Mouse (Mus musculus) urinary bladder, postnatal 14 days (tissue): ENCODE measurements at regions not wholly inside any gene's neighbourhood (a gene's known extent, or its start where the extent isn't known, plus 50 kb on each side); places are given as distances from the start of the nearest gene placed in this dataset.
"Not testable (repeated sequence)": the region's sequence is repeated elsewhere in the genome, so short reads cannot be mapped to it uniquely, and the experiment has no call there.

ENCODE experiments used
- DNase-seq: peaks from one replicate; pipeline ENCODE4 v3.0.0; 2021; ENCODE audit warnings: low spot score

- DNase-seq = no peak
Observed at GRCm38 (mm10) chr1:88752332-88752731, 50.3 kb upstream of the Arl4c start.

DNA sequence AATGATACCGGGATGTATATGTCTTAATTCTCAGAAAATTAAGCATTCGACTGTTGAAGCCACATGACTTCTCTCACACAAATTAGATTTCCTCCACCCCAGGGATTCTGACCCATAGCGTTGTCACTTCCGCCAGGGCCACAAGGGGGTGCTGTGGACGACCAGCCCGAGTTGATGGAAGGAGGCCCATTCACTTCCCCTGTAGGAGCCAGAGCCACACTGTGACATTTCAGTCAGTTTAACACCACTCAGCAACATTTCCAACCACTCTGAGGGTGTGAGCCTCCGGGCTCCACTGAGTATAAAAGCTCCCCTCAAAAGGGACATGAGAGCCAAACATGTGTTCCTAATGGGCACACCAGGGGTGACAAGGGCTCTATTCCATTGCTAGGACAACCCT, 54.6 kb upstream of the Arl4c start:
- DNase-seq = peak; percentile 57

DNA sequence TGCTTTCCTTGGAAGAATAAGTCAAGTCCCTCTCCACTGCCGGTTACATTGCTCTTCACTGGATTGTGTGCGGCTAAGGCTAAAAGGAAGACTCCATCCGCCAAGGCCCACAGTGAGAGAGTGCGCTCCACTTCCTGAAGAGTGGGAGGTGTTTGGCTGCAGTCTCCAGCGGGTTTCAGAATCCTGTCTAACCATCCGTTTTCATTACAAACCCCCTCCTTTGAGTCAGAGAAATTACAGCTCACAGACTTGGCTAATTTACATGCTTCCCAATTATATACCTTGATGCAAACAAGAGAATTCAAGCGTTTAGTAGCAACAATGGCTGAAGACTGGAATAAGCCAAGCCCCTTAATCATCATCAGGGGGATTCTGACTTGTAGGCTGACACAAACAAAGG, 55.1 kb upstream of the Arl4c start:
- no peak for DNase-seq

DNA sequence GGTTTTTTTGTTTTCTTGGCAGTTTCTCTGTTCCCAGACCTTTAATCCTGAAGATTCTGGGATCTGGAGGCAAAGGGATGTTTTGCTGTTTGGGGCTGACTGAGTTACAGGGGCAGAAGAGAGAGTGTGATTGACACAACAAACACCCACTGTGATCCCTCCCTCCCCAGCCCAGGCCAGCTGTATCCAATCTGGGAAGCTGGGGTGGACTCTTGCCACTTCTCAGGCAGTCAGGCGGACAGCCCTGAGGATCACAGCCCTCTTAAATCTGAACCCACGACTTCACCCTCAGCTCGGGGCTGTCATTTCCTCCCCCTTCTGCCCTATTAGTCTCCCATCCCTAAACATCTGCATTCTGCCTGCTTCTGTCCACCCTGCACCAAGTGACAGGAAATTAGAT, 55.7 kb upstream of the Arl4c start:
- DNase-seq = peak; percentile 32

- DNase-seq = no peak
Observed at GRCm38 (mm10) chr1:88760643-88761042, 58.6 kb upstream of the Arl4c start.

- no peak for DNase-seq
Observed at GRCm38 (mm10) chr1:88761121-88761520, 59.1 kb upstream of the Arl4c start.

DNA sequence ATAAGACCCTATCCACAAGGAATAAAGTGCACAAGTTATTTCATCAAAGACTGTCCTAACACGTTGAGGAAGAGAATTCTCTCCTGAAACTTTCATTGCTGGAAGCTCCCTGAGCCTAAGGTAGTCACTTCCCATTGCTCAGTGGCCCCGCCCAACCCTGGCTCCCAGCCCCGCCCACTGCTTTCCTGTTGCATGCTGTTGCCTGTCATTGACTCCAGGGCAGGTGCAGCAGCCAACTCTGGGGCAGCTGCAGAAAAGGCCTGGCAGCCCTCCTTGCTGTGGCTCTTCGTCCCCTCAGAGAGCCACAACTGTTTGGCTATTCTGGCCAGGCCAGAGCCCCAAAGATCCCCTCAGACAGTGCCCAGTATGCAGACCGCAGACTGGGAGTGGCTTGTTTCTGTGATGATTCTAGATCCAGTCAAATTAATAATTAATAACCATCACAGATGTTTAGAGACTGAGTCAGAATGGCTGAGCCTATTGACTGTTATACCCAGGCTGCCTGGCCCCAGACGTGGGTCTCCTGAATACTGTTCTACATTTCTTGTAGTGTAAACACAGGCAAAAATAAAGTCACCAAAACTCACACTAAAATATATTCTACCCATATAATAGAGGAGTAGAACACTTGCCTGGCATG, 61.8 kb upstream of the Arl4c start:
- peak; percentile 21 for DNase-seq

GRCm38 (mm10) chr1:88764478-88764877, 62.5 kb upstream of the Arl4c start:
- DNase-seq = no peak

- DNase-seq = no peak
Observed at GRCm38 (mm10) chr1:88777009-88777408, 75.0 kb upstream of the Arl4c start.

DNA sequence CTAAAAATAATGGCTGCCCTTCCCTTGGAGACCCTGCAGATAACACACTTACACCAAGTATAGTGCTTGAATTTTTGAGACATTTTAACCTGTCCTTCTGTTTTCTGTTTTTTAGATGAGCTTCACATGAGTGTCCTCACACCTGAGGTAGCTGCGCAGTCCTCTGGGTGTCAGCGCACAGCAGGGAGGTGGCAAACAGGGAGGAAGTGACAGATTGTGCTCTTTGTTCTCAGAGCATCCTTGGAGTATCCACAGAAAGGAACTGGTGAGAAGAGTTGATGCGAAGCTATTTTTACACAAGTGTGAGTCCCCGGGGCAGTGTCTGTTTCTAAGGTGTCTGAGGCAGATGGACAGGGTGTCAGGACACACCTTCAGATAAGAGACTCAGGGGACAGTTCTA, 78.2 kb upstream of the Arl4c start:
- DNase-seq = no peak

DNA sequence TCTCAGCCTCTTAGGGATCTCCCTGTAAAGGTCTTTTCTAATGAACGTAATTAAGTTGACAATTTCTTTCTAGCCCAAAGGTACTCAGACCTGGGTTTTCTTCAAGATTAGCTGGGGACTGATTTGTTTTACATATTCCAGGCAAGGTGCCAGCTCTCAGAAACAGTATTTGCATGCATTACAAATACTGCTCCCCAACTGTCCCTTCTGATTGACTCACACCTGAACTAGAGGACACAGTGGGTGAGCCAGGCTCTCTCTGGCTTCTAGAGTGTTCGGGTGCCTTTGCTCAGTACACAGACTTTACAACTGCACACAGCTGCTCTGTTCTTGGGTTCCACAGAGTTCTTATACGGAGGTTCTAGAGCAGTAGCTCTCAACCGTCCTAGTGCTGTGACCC, 81.1 kb upstream of the Arl4c start:
- DNase-seq = no peak

DNA sequence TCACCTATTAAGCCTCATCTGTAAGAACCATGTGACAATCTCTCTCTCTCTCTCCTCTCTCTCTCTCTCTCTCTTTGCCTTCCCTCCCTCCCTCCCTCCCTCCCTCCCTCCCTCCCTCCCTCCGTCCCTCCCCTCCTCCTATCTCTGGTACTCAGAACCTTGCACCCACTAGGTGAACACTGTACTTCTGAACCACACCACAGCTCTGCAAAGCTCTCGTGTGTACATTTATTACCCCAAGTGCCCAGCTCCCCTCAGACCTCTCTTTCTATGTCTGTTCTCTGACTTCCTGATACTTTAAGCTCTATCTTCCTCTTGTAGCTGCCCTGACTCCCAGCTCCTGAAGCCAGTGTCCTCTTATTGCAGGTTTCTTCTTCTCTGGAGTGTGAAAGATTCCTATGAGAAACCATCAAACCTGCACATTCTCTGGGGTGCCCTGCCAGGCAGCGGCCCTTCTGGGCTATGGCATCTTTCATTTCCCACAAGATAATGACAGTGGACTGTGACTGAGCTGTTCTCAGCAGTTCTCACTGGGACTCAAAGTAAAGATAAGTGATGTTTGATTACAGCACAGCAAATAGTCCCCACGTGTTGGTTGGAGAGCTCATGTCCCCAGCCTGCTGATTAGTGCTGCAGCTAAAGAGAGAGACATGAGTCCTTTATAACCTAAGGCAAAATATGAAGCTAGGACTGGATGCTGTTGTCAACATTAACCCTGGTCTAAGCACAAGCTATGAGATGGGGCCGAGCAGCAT, 83.0 kb upstream of the Arl4c start:
- DNase-seq = no peak

DNA sequence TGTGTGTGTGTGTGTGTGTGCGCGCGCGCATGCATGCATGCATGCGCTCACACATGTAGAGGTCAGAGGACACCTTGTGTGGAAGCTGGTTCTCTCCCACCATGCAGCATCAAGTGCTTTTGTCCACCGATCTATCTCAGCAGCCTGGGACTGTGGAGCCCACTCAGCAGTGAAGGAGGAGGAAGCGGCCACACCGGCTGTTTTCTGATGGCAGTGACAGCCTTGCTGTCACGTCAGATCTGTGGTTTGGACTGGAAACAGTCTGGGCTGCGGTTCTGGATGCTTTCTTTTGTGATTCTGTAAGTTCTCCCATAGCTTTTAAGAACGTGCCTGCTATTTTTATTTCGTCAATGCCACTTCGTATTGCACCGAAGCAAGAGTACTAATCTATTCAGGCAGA, 84.0 kb upstream of the Arl4c start:
- DNase-seq = no peak

DNA sequence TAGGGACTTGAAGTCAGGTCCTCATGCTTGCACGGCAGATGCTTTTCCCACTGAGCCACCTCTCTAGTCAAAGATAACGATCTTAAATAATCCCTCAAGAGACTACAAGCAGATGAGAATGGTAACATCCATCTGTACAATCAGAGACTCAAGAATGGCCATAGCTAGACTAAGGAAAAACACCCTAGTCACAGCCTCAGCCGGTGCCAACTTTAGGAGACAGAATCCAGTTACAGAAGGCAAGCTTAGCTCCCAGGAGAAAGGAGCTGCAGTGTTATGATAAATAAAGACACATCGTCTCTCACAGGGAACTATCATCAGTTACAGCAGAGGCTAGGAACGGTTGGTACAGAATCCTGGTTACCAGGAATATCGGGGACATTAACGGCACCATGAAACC, 88.7 kb upstream of the Arl4c start:
- no peak for DNase-seq

GRCm38 (mm10) chr1:88794926-88795325, 92.9 kb upstream of the Arl4c start:
- DNase-seq = peak; percentile 34

DNA sequence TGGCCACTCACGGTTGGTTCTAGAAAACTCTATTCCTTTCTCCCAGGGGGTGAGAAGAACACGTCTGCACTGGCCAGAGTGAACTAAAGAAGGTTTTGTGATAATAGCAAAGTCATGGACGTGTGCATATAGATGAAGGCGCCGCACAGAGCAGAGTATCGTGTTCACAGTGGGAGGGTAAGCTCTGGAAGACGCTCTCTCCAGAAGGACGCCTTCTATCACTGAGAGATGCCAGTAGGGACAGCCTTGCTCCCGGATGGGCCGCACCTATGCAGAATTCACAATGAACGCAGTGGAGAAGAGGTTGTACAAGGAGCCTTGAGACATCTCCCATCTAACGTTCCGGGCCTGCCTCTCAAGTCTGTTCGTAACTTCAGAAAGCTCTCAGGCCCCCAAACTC, 96.5 kb upstream of the Arl4c start:
- DNase-seq = no peak

DNA sequence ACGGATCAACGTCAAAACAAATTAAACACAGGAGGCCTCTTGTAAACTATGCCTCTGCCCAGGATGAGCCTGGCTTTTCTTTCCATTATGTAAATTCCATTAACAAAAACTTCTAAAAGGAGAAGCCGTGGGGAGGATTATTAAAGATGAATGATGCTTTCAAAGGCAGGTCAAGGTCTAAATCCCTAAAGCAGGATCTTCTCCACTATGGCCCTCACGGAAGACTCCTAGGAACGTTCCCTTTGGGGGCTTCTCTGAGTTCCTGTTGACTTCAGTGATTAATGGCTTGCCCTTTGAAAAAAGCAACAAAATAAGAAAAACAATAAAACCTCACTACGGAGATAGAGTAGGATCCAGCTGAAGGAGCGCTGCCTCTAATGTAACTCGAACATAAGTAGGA, 96.9 kb upstream of the Arl4c start:
- DNase-seq = no peak

- no peak for DNase-seq
Observed at GRCm38 (mm10) chr1:88799343-88799742, 97.3 kb upstream of the Arl4c start.

GRCm38 (mm10) chr1:88799789-88800188, 97.8 kb upstream of the Arl4c start:
- DNase-seq = no peak

- no peak for DNase-seq
Observed at GRCm38 (mm10) chr1:88800411-88800810, 98.4 kb upstream of the Arl4c start.

DNA sequence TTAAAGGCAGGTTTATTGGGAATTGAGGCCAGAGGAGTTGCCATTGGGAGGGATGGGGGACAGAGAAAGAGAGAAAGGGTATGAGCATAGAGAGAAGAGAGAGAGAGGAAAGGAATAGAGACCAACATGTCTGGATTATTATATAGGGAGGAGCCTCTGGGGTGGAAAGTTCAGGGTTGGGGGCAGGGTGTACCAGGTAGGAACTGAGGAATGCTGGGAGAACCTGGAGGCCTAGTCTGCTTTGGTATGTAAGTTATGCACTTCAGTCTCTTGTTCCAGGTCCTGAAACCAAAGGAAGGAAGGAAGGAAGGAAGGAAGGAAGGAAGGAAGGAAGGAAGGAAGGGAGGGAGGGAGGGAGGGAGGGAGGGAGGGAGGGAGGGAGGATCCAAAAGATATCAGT, 99.1 kb upstream of the Arl4c start:
- DNase-seq = not testable (repeated sequence)

DNA sequence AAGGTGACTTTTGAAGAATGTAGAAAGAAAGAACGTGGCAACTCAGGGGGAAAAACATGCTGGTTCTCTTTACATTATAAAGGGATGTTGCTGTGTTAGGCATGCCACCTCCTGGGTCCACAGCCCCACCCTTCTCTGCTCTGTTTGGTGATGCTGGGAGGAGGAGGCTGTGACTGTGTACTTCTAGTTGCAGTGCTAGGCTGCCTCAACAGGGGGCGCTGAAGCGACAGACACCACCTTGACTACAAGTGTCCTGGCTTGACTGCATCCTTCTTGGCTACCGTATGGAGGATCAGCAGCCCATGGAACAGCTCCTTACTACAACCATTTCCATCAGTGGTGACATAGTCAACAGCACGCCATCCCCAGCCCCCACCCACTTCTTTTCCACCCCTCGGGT, 104.9 kb upstream of the Arl4c start:
- DNase-seq = peak; percentile 9

DNA sequence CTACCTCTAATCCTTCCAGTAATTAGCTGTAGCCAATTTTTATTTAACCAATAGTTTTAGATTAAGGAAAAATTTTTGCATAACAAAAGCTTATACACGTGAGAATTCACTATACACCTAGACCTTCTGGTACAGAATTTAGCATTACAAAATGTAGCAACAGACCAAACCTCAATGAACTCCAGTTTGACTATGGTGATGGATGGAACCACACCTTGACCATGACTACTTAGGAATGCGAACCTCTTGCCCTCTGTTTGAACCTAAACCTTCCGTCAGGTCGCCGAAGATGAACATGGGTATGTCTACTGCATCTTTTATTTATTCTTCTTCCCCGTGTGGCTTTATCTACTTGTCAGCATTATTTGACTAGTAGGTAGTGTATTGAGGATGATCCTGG, 105.9 kb upstream of the Arl4c start:
- no peak for DNase-seq

- DNase-seq = no peak
Observed at GRCm38 (mm10) chr1:88808508-88808907, 106.5 kb upstream of the Arl4c start.
